ENCODE assay signal across 12 mouse cellular contexts in the genomic region with DNA sequence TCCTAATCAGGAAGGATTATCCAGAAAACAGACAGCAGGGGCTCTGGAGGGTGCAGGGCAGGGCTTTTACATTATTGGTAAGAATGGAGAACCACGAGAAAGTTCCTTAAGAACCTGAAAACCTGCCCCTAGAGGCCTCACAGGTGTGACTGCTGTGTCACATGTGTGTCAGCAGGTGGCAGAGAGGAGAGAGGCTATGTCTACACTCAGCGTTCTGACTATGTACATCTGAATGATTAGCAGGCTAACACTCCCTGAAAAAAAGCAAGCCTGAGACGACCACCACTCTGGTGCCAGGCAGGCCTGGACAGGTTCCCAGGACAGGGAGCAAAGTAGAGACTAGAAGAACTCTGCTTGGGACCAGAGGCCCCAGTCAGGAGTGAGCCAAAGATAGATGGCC. TPM values are rescaled to one million over a fixed set of nuclear protein-coding genes. Genes with fewer than 3 reads are reported as not detected.
DNase-seq lines count a peak whose midpoint lies in the region; ATAC-seq and TF ChIP-seq lines count a peak whose summit lies in the region.
"Had no signal": no experiment of that assay in that cellular context is flagged by ENCODE, and none has a peak within 500 bp of the region (broad histone marks: within the 10 kb centered on the region; RNA-seq: fewer than 3 reads in every experiment).

No protein-coding gene starts in this region.

- no peak overlapping the region for H3K4me2 ChIP-seq in liver, postnatal 0 days (ENCODE audit: low read depth, low read length)
- no peak overlapping the region for H3K4me2 ChIP-seq in forebrain, embryonic 14.5 days (ENCODE audit: low read length)
- H3K4me2 ChIP-seq: liver, embryonic 13.5 days; neural tube, embryonic 13.5 days had no signal

- no peaks in the 10 kb centered on the region for H3K9me3 ChIP-seq in liver, postnatal 0 days (ENCODE audit: low read length)
- no peaks in the 10 kb centered on the region for H3K9me3 ChIP-seq in forebrain, embryonic 14.5 days (replicated peaks; ENCODE audit: control insufficient read depth, low read length)
- H3K9me3 ChIP-seq: liver, embryonic 13.5 days; neural tube, embryonic 13.5 days had no signal

- H3K27ac ChIP-seq in liver, postnatal 0 days (ENCODE audit: low read depth), result no peak overlapping the region
- H3K27ac ChIP-seq in forebrain, embryonic 14.5 days (ENCODE audit: low read depth, low read length), result no peak overlapping the region
- H3K27ac ChIP-seq: liver, embryonic 13.5 days; neural tube, embryonic 13.5 days had no signal

- H3K36me3 ChIP-seq in liver, postnatal 0 days (replicated peaks; ENCODE audit: insufficient read depth, low read length), result no peaks in the 10 kb centered on the region
- H3K36me3 ChIP-seq in forebrain, embryonic 14.5 days (ENCODE audit: control insufficient read depth, insufficient read depth, low read length), result no peaks in the 10 kb centered on the region
- H3K36me3 ChIP-seq: liver, embryonic 13.5 days; neural tube, embryonic 13.5 days had no signal

- H3K9ac ChIP-seq in liver, postnatal 0 days (replicated peaks), result no peak overlapping the region
- no peak overlapping the region for H3K9ac ChIP-seq in forebrain, embryonic 14.5 days (ENCODE audit: low read length)
- H3K9ac ChIP-seq: liver, embryonic 13.5 days; neural tube, embryonic 13.5 days had no signal

- no peaks in the 10 kb centered on the region for H3K27me3 ChIP-seq in liver, postnatal 0 days (ENCODE audit: insufficient read depth, low read length)
- no peaks in the 10 kb centered on the region for H3K27me3 ChIP-seq in forebrain, embryonic 14.5 days (replicated peaks; ENCODE audit: control insufficient read depth, insufficient read depth, low read length)
- H3K27me3 ChIP-seq: liver, embryonic 13.5 days; neural tube, embryonic 13.5 days had no signal

- H3K4me1 ChIP-seq in liver, postnatal 0 days (ENCODE audit: insufficient read depth), result no peaks in the 10 kb centered on the region
- H3K4me1 ChIP-seq in forebrain, embryonic 14.5 days (ENCODE audit: control insufficient read depth, insufficient read depth, low read length), result no peaks in the 10 kb centered on the region
- H3K4me1 ChIP-seq: liver, embryonic 13.5 days; neural tube, embryonic 13.5 days had no signal

- 32% methylated on average over 3 of the region's 3 CpGs for WGBS in liver, postnatal 0 days (ENCODE audit: insufficient replicate concordance)
- 29% methylated on average over 3 of the region's 3 CpGs for WGBS in forebrain, embryonic 14.5 days

- H3K4me3 ChIP-seq in liver, postnatal 0 days (ENCODE audit: low read depth, low read length), result no peak overlapping the region
- no peak overlapping the region for H3K4me3 ChIP-seq in forebrain, embryonic 14.5 days (ENCODE audit: low read depth, low read length)
- H3K4me3 ChIP-seq: liver, embryonic 13.5 days; neural tube, embryonic 13.5 days had no signal

- no peak for TF ChIP-seq EP300 in liver, postnatal 0 days (IDR thresholded peaks at IDR 0.05; ENCODE audit: low read depth)

- TF ChIP-seq CTCF in liver, postnatal 0 days (IDR thresholded peaks at IDR 0.05; ENCODE audit: low read depth), result peak; percentile 69

- no peak for ATAC-seq in liver, postnatal 0 days
- no peak for ATAC-seq in forebrain, embryonic 14.5 days
- ATAC-seq: hindbrain, embryonic 16.5 days had no signal

- DNase-seq in liver, postnatal 0 days, result no peak
- no peak for DNase-seq in liver
- DNase-seq in WW6 (ENCODE audit: low read depth, low spot score), result peak; percentile 28
- peak; percentile 10 to 37 for DNase-seq in kidney, postnatal 4 days
- DNase-seq in thymus, postnatal 36 days, result peak; percentile 42 to 50
- DNase-seq in forebrain, embryonic 14.5 days (ENCODE audit: low spot score), result no peak
- DNase-seq in neural tube, embryonic 10.5 days (ENCODE audit: extremely low spot score, low spot score), result no peak
- DNase-seq in left cerebral cortex, adult 11 months (ENCODE audit: low spot score), result no peak
- DNase-seq: adrenal gland, postnatal 36 days; liver, embryonic 13.5 days had no signal

RNA-seq across cellular contexts. Expression of a gene that starts 23.8 kb away (rescaled TPM):
- polyA plus RNA-seq in liver, postnatal 0 days (2015; fragmentation: Nextera tagmentation; extraction: Ambion mirVana), result not detected in 2 replicates
- 4.7 TPM in 1 of 2 replicates, not detected in the other for polyA plus RNA-seq in forebrain, embryonic 14.5 days (2014; fragmentation: Nextera tagmentation; extraction: Ambion mirVana)
- polyA plus RNA-seq: hindbrain, embryonic 16.5 days; liver, embryonic 13.5 days; neural tube, embryonic 13.5 days had no signal

RNA-seq across cellular contexts. Expression of a gene that starts 49.3 kb away (rescaled TPM):
- polyA plus RNA-seq in liver, postnatal 0 days (2015; fragmentation: Nextera tagmentation; extraction: Ambion mirVana), result 4.2 and 5.4 TPM in 2 replicates
- 34.8 and 61.9 TPM in 2 replicates for polyA plus RNA-seq in forebrain, embryonic 14.5 days (2014; fragmentation: Nextera tagmentation; extraction: Ambion mirVana)

Comparison
In these comparisons a context has a peak if more than half of its experiments do, and no peak if none do; other contexts are left out.
1. DNase-seq: peak in WW6 (single experiment), kidney, postnatal 4 days (2 of 2) and thymus, postnatal 36 days (2 of 2); none in liver, postnatal 0 days (single experiment), liver (single experiment), forebrain, embryonic 14.5 days (single experiment), neural tube, embryonic 10.5 days (single experiment) and left cerebral cortex, adult 11 months (single experiment).